Mouse (Mus musculus) left cerebral cortex, adult 2 months (tissue): Measurements from ENCODE around the gene Rasa4. TPM values are rescaled to one million over a fixed set of nuclear protein-coding genes. Genes with fewer than 3 reads are reported as not detected.
"Not testable (repeated sequence)": the region's sequence is repeated elsewhere in the genome, so short reads cannot be mapped to it uniquely, and the experiment has no call there.

Source experiments
- DNase-seq, 2 experiments: peaks; one replicate each; pipeline ENCODE4 v3.0.0; 2021 to 2022; ENCODE audit warnings: low spot score in 2 of 2, mixed read lengths in 1 of 2; ENCODE audit errors: extremely low spot score in 1 of 2
- H3K27ac ChIP-seq: fragments of 200-600 bp; 2 replicates; pipeline ENCODE4 v1.8.1; 2022
- H3K4me3 ChIP-seq: fragments of 200-600 bp; 2 replicates; pipeline ENCODE4 v1.8.1; 2022
- CTCF ChIP-seq: fragments of 200-600 bp; IDR thresholded peaks from 2 replicates; pipeline ENCODE4 v1.8.1; 2022; ENCODE audit warnings: antibody characterized with exemption, mild to moderate bottlenecking, moderate library complexity
- intact Hi-C: fragments of 180-260 bp; cut with DNase I; formaldehyde crosslinking; loops from one replicate; pipeline ENCODE4 v1.15.1; 2025
- microRNA-seq, 2 experiments: library from miRNA; unstranded; fragments of <30 nt; microRNA quantifications; one replicate each; pipeline ENCODE4 v1.2.0; 2021
- total RNA-seq, 2 experiments: library from RNA; stranded (reverse); gene quantifications; 2 replicates each; pipeline ENCODE4 v1.2.3; 2021

Gene Rasa4
- total RNA-seq, 2 experiments from 2014 or later: 5.4 to 5.8 TPM

DNA sequence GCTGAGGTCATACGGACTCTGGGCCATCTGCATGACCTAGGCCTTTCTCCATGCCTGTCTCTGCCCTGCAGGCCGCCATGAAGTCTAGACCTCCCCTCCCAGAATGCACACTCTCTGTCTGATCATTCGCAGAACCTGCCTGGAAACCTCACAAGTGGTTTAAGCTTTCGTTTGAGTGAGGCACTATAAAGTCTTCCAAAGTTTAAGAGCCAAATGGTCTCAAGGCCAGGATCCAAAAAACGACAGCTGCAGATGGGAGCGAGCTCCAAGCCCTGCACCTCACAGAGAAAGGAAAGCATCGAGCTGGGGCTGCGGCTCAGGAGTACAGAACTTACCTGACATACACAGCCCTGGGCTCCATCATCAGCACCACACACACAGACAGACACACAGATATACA is 68.6 kb downstream of the Rasa4 start:
- intact Hi-C loops: no loop called here
- Histone ChIP-seq H3K27ac (no peak overlapping the region), H3K4me3 (no peak overlapping the region)
- no peak for DNase-seq
- TF ChIP-seq CTCF: no peak

DNA sequence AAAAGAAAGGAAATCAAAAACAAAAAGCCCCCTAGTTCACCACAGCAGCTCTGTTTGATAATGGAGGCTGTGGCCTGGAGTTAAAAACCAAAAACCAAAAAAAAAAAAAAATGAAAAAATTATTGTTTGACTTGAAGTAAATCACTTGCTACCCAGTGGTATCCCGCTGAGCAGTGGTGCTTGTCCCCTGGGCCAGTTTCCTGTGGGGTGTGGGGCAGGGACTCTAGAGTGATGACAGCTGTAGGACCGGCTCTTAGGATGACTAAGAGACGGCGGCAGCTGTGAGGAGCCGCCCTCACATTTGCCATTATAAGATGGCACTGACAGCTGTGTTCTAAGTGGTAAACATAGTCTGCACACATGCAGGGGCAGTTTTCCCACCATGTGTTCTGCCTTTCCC is 71.7 kb downstream of the Rasa4 start:
- intact Hi-C loops: no loop called here
- Histone ChIP-seq H3K27ac (no peak overlapping the region), H3K4me3 (no peak overlapping the region)
- TF ChIP-seq CTCF: no peak
- DNase-seq: no peak

DNA sequence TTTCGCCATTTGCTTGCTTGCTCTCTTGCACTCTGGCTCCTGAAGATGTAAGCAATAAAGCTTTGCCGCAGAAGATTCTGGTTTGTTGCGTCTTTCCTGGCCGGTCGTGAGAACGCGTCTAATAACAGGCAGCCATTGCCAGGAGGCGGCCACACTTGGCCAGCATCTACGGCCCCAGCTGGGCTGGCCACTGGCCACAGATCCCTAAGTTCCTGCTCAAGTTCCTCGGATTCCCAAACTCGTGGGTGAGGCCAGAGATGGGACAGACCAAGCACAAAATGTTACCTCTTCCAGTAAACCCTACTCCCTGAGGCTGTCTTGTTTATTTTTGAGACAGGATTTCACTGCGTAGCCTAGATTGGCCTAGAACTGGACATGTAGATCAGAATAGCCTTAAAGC is 76.4 kb downstream of the Rasa4 start:
- intact Hi-C loops, H3K4me3 ChIP-seq, H3K27ac ChIP-seq, DNase-seq: not testable (repeated sequence)

Small RNA genes within 50 kb of the gene (microRNA-seq; reads per million reads assigned to microRNA genes)
- gene Mir7035: 0.96 to 1.5 reads per million in 2 experiments

Other genes with a start within 250 kb of the Rasa4 start
- 10 to 100 TPM; 19.2 to 19.3 TPM for gene Hspb1, start 196.0 kb upstream of the Rasa4 start, total RNA-seq
- 1,000 to 10,000 TPM; 1,191 to 1,224 TPM for gene Ywhag, start 149.3 kb upstream of the Rasa4 start, total RNA-seq
- gene Ssc4d, start 109.4 kb upstream of the Rasa4 start, total RNA-seq: 1 to 10 TPM; 1.3 to 1.5 TPM
- gene Zp3, start 103.8 kb upstream of the Rasa4 start, total RNA-seq: not detected
- gene Dtx2, start 89.1 kb upstream of the Rasa4 start, total RNA-seq: 1 to 10 TPM; 8.0 to 9.5 TPM
- gene Upk3b, start 45.4 kb upstream of the Rasa4 start, total RNA-seq: not detected
- not detected for gene Upk3bl, start 29.4 kb upstream of the Rasa4 start, total RNA-seq
- gene Polr2j, start 32.7 kb downstream of the Rasa4 start, total RNA-seq: 10 to 100 TPM; 70.8 to 72.8 TPM
- 10 to 100 TPM; 14.8 to 15.2 TPM for gene Lrwd1, start 52.2 kb downstream of the Rasa4 start, total RNA-seq
- gene Alkbh4, start 52.2 kb downstream of the Rasa4 start, total RNA-seq: 1 to 10 TPM; 8.5 to 9.6 TPM
- gene Orai2, start 86.8 kb downstream of the Rasa4 start, total RNA-seq: 10 to 100 TPM; 46.7 to 48.8 TPM
- 10 to 100 TPM; 34.7 to 37.7 TPM for gene Prkrip1, start 115.0 kb downstream of the Rasa4 start, total RNA-seq
- gene Sh2b2, start 162.6 kb downstream of the Rasa4 start, total RNA-seq: 1 to 10 TPM; 7.4 to 9.4 TPM